Mouse (Mus musculus) layer of hippocampus, postnatal 36 days (tissue): ENCODE results near the gene D10Jhu81e. TPM values are rescaled to one million over a fixed set of nuclear protein-coding genes. Genes with fewer than 3 reads are reported as not detected.
A peak's percentile ranks its signal among the peaks of the same experiment; 100 is the strongest.

Source experiments
- DNase-seq, 2 experiments: peaks; one replicate each; pipeline ENCODE4 v3.0.0; 2022
- total RNA-seq, 2 experiments: library from RNA; stranded (reverse); gene quantifications; 2 replicates each; pipeline ENCODE4 v1.2.3; 2021

D10Jhu81e gene
- total RNA-seq, 2 experiments from 2014 or later = 120 to 129 TPM

DNA sequence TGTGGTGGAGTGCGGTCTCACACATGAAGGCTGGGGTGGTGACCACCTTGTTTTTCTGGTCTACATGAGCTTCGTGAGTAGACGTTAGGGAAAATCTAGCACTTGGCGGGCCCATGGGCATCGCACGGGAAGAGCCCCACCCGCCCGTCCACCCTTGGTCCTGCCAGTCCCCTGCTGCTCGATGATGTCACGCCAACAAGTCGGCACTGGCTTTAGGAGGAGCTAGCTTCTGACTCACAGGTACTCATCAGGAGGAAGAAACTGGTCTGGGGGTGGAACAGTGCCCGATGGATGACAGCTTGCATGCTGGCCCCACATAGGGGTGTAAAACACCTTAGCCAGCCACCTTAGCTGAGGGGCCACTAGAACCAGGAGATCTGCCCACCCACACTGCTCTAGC, 6.9 kb downstream of the D10Jhu81e start:
- no peak for DNase-seq

DNA sequence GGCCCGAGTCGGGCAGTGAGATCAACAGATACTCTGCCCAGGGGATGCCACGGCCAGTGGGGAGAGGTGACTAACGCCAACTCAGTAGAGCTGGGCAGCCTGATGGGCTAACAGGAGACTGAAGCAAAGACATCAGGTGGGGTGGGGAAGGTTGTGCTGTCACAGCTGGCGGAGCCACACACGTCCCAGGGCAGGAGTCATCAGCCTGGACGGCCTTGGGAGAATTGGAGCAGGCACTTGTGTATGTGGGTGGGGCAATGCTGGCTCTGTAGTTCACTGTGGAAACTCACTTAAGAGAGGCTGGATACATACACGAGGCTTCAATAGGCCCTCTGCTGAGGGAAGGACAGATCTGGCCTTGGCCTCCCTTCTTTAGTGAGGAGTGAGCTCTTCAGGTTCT, 8.5 kb downstream of the D10Jhu81e start:
- DNase-seq = no peak

DNA sequence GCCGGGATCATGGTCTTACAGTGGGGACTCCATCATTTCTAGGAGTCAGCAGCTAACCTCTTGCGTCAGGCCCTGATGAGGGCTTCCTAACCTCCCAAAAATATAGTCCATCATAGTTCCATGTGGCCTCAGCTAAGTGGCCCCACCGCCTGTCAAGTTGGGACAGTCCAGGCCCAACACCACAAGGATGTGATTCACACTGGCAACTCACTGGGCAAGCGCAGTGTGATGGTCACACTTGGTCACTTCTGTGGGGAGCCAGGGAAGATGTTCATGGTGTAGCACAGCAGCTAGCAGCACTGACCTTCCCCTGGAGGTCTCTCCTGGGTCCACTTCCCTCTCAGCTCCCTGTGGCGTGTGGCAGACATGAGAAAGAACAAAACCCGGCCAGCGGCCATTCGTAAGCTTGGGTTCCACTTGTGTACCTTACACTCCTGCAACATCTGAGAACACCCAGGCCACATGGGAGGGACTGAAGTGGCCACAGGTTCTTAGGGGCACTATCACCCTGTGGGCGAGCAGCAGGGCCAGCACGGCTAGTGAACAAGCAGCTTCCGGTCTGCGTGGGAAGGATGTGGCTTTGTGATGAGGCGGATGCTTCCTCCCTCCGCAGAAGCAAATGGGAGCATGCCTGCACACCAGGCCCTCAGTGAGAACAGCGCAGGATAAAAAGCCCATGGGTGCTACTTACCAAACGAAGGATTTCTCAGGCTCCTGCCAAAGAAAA, 9.1 kb downstream of the D10Jhu81e start:
- DNase-seq = no peak

DNA sequence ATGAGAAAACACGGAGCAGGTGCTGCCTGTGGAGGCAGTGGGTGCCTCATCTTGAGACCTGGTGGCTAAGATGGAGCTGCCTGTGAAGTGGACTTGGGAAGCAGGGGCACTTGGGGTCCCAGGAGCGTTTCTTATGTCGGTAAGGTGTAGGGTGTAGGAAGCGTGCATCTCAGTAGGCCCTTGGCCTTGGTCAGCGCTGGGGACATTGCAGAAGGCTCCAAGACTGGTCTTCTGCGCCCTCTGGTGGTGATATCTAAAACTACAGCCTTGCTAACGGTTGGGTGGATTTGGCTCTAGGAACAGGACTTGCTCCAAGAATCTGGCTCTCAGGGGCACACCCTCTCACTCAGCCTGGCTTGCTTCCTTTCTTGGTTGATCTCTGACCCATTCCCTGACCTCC, 9.7 kb downstream of the D10Jhu81e start:
- peak; percentile 77 to 81 for DNase-seq

DNA sequence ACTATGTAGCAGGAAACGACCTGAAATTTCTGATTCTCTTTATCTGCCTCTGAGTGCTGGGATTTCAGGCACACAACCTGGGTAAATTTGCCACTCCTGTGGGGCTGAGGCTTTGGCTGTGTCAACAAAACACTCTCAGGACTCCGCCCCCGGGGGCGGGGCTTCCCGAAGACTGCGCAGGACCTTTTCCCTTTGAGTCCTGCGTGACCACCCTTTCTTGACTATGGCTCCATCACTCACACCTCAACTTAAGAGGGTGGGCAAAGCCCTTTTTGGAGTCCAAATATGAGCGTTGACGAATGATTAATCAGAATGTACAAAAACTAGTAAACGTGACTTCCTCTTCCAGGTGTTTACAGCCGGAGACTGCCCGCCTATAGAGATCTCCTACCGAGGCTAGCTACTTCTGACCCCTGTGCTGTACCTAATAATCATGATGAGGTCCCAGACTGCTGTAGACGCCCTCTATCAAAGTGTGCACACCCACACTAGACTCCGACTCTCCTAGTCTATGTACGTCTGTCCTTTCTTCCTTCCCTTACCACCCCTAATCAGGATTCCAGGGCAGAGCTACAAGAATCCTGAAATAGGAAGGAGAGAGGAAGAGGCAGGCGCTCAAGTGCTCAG, 10.2 kb downstream of the D10Jhu81e start:
- peak; percentile 41 to 55 for DNase-seq

DNA sequence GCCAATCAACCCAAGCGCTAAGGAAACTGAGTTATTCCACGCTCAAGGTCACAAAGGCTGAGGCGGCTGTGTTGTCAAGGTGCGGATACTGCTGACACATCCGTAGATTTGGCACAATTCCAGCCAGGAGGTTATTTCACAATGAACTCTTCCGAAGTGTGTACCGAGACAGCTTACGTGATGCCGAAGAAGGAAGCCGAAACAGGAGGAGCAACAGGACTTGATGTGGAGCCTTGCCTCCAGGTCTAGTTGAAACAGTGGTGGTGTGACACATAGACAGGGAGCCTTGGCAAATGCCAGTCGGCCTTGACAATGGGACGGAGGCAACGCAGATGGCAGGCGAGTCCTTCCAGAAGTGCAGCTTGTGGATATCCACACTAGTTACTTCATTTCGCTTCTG, 11.5 kb downstream of the D10Jhu81e start:
- no peak for DNase-seq

DNA sequence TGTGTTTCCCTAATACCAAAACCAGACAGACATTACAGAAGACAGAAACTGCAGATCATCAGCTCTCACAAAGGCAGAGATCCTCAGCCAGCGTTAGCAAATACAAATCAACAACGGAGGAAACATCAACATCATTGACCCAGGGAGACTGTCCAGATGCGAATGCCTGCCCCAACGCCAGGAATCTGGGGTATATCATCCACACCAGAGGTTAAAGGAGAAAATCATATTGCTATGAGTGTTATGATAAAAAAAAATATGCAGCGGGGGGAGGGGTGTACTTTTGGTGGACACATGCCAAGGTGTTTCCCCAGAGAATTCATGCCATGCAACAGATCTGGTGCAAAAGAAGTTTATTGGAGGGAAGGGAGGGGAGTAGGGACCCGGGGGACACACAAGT, 12.7 kb downstream of the D10Jhu81e start:
- no peak for DNase-seq

DNA sequence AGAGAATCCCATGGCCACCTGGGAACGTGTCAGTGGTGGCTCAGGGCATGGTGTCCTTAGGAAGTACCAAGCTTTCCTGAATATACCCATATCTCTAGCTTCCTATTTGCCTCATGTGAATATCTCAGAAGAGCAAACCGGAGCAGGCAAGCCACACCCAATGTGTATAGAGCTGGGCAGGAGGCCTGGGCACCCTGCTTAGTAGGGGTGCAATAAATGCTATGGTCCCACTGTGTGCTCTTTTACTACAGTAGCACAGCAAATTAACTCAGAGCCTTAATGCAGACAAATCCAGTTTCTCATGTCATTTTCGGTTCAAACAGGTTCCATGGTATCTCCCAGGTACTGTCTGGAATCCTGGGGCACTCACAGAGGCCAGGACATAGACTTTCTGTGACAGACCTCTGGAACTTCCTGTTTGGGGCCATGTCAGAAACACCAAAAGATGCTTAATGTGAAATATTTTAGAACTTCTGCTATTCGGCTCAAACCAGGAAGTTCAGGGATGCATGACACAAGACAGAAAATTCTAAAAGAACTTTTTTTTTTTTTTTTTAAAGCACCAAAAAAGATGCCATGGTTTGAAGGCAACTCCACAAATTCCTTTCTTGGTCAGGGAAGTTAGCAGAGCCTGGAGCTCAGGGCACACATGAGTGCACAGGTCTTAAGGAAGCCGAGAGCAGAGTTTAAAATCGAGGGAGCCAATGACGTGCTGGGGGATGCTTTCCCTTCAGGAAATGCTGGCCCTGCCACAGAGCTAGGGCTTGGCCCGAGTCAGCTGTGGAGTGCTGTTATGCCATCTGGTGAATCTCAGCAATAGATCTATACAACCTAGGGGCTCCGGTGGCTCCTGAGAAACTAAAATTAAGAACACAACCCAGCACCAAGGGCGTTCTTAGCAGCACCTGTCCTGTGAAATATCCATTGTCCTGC, 20.5 kb downstream of the D10Jhu81e start:
- DNase-seq = no peak

DNA sequence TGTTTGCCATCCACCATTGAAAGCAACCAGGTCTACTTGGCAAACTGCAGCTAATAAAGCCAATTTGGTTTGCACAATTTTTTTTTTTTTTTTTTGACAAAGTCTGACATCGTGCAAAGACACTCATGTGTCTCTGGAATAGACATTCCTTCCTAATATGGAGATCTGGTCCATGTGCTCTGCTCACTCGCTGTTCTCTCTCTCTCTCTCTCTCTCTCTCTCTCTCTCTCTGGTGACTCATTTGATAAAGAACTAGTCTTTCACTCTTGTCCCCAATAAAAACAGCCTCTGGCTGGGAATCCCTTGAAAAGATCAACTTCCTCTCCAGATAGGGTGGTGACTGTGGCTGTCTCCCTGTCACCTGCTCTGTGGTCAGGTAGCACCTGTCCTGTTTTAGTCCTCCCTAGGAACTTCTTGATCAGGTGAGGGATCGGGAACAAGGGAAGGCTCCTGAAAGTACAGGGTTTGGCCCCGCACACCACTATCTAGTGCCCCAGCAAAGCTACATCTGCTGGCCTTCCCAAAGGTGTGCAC, 21.6 kb downstream of the D10Jhu81e start:
- no peak for DNase-seq

DNA sequence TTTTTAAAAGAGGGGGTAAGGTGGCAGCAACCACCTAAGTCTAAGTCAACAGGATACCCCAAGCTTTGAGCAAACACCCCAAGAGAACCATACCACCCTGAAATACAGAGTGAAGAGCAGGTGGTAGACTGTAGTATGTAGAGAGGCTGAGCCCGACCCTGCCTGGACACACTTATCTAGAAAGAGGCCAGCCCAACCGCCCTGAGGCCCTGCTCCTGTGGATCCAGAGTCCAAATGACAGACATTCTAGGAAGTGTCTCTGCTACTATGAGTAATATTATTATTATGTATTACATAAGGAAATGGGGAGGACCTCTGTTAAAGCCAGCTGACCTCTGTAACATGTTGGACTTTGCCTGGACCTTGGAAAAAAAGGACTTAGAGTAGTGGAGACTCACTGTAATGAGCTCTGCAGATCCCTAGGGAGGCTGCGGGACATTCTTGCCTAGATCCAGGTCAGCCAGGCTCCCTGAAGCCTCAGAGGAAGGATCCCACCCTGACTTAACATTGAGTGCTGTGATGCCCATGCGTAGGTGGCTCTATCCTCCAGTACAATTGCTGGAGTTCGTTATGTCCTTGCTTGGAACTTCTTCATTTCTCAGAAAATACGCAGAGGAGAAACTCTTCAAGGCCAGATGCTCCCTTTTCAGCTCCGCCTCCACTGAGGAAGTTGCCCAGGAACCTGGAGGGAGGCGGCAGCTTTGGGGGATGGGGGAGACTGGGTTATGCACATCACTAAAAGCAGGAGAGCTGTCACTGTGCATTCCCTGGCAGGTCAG, 25.7 kb downstream of the D10Jhu81e start:
- DNase-seq = no peak

DNA sequence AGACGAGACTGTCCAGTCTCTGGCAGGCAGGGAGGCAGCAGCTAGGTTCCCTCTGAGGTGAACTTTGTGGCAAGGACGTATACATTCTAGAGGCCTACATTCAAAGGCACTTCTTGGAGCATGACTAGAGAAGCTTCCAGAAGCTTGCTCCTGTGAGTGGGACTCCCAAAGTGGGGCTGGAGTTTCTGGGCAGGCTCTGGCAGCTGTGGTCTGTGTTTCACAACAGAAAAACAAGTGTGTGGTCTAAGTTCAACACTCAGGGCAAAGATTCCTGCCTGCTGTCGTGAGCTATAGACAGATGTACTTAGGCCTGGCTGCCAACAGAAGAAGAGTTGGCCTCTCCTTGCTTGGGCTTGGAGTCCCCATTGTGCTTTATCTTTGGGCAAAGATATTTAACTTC, 28.7 kb downstream of the D10Jhu81e start:
- no peak for DNase-seq

DNA sequence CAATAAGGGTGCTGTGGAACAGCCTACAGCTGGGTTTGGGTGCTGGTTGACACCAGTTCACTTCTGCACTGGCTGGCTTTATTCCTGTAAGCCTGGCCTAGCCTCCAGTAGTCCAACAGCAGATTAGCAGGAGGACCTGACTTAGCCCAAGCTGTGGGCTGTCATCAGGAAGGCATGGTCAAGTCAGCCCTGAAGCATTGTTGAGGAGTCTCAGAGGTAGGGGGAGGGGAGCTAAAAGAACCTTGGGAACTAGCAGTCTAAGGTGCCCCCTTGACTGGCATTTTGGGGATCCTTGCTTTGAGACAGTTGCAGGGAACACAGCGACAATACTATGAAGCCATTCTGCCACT, 29.4 kb downstream of the D10Jhu81e start:
- DNase-seq = no peak

DNA sequence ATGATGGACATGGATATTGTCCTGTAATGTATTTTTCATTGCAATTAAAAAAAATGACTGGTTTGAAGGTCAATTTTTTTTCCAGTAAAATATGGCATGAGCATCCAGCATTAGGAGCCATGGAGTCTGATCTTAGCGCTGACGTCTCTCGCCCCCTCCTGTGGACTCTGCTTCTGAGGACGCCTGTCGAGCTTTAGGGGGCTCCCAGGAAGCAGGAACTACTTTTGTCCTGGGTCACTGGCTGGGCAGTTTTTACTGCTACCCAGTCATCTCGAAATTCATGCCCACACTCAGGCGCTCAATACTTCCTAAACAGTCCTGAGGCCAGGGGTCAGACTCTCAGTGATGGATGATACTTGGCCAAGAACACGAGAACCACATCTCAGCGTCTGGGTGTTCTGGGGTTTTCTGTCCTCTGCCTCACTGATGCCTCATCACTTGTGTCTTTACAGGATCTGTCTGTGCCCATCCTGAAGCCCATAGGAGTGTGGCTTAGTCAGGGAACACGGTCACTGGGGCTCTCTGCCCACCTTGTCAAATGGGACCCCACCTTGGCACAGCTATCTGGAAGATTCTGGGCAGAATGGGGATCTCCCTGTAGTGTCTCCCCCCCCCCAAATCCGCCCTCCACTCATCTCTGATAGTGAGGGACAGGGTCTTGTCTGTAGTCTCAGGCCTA, 29.9 kb downstream of the D10Jhu81e start:
- DNase-seq = no peak

DNA sequence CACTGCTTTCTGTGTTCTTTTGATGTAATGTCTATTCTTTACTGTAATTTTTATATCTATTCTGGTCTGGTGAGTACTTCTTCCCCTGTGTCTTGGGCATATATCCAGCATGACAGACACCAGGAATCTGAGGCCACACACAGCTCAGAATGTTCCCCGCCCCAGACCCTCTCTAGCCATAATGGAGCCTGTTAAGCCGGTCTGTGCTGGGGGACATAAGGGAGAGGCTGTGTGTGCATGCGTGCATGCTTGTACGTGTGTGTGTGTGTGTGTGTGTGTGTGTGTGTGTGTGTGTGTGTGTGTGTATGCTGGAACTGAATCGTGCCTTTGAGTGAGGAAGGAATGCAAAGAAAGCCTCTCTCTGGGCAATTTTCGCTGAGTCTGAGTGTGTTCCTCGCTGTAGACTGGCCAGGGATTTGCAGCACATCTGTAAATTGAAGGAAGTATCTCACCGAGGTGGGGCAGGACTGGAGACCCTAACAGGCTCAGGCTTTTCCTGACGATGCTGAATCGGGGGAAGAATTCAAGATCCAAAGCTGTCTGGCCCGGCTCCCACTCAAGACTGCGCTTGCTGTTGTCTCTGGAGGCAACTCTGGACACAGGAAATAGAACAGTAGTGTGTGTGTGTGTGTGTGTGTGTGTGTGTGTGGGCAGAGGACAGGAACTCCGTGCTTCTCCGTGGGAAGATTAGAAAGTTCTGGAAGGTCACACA, 30.6 kb downstream of the D10Jhu81e start:
- no peak for DNase-seq

DNA sequence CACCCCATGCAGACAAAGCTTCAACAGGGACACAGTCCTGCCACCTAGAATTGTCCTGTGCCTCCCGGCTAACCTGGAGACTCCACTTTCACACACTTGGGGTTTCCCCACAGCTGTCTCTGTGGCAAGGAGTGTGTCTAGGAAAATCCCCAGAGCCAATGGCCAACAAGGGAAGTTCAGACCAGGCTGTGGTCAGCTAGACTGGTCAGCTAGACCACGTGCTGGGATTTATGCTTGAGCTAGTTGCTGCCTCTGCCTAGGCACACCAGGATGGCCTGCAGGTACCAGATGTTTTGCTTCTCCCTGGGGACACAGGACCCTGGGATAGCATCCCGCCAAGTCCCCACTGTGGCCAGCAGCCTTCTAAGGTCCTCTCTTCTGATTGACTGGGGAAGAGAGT, 32.4 kb downstream of the D10Jhu81e start:
- DNase-seq = no peak

DNA sequence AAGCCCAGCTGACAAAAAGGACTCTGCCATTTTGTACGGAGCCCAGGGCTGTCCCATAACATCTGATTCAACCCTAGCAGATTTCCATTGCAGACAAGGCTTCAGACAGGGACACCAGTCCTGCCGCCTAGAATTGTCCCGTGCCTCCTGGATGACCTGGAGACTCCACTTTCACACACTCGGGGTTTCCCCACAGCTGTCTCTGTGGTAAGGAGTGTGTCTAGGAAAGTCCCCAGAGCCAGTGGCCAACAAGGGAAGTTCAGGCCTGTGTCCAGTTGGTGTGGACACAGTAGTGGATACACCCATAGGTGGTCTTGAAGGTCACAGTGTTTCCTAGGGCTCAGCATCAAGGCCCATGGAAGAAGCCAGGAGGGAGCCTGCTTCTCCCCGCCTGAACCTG, 33.6 kb downstream of the D10Jhu81e start:
- DNase-seq = no peak

DNA sequence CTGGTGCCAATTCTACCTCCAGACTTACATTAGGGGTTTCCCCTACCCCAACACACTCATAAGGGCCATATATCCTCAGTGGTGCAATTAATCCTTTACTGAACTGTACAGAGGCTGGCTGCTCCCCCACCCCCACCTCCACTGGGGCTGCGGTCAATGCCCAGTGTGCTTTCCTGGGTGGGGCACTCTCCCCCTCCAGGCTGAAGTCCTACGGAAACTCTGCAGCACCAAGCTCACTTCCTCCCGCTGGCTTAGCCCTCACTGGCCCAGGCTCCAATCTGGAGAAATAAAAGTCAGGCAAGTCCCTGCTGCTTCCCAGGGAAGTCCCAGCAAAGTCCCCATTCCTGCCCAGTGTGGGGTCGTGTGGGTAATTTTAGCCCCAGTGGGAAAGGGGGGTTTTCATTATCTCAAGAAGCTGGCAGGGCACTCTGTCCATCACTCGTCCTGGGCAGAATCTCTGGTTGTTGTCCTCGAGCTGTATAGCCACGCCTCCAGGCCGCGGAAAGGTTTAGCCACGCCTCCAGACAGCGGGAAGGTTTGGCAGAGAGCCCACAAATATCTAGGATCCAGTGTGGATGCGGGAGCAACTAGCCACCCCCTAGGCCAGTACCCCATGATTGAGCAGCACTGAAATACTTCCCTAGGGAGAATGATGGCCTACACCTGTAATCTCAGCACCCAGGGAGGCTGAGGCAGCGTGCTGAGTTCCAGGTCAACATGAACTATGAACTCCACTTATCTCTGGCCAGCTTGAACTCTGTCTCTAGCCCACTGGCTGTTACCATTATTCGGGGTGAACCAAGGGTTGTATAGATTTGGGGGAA, 34.4 kb downstream of the D10Jhu81e start:
- no peak for DNase-seq

DNA sequence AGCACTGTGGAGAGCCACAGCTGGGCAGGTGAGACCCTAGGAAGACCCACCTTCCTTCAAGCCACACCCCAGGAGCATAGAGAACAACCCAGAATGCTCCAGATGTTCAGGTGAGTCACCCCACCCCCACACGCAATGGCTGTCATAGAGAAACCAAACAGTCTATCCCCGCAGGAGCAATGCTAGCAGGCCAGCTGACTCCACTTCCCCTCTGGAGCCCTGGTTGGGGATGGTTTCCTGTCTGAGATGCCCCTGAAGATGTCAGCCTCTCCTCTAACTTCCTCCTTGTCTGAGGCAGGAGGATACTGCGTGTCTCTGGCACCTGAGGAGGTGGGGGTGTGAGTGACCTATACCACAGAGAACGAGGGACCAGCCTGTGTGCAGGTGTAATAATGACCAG, 35.2 kb downstream of the D10Jhu81e start:
- no peak for DNase-seq

DNA sequence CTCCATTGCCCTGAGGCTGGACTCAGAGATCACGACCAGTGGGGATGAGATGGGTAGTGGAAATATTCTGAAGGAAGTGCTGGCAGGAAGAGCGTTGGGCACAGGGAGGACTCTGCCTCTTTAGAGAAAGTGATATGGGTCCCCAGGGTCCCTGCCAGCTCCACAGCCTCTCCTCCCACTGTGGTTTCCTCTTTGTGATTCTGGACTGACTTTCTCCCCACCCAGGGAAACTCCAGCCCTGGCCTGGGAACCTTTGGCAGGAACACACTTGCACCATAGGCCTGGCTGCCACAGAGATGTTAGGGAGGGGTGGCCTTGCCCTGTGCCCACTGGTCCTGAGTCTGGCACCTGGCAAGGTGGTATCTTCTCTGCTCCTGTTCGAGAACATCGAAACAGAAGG, 39.6 kb downstream of the D10Jhu81e start:
- no peak for DNase-seq

DNA sequence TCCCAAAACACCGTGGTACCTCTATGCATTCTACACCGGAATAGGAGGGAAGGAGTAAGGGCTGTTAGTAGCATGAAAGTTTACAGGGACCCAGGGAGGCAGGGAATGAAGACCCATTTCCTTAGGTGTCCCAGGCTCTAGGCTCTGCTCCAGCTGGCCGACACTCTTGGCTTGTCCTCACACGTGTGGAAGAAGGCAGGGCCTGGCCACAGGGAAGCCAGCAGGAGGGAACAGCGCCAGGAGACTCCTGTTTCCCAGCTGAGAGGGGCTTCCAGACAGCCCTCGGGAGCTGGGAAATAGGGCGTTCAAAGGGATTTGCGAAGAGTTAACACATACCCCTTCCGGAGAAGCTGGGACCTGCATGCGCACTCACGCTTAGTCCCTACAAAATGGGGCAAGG, 40.2 kb downstream of the D10Jhu81e start:
- DNase-seq = no peak
